Mouse (Mus musculus) lung, embryonic 16.5 days (tissue): ENCODE results near the gene Uhrf1. TPM values are rescaled to one million over a fixed set of nuclear protein-coding genes. Genes with fewer than 3 reads are reported as not detected.

Source experiments
- ATAC-seq: fragments of 200-750 bp; cut with Nextera tagmentation; 2 replicates; pipeline ENCODE4 v1.8.0; 2017; ENCODE audit warnings: low read depth, mild to moderate bottlenecking, moderate library complexity
- H3K27ac ChIP-seq: fragments of 300-500 bp; sonication (generic); 2 replicates; pipeline ENCODE4 v1.5.1; 2014; ENCODE audit warnings: mild to moderate bottlenecking, control low read depth, low read length
- H3K27me3 ChIP-seq: fragments of 300-500 bp; sonication (generic); 2 replicates; pipeline ENCODE4 v1.6.1; 2014; ENCODE audit warnings: low read depth, low read length, mixed read lengths; ENCODE audit not compliant: control insufficient read depth, insufficient read depth
- H3K36me3 ChIP-seq: fragments of 300-500 bp; sonication (generic); 2 replicates; pipeline ENCODE4 v1.6.1; 2014; ENCODE audit warnings: low read length; ENCODE audit not compliant: control insufficient read depth, insufficient read depth
- H3K4me1 ChIP-seq: fragments of 300-500 bp; sonication (generic); replicated peaks from 2 replicates; pipeline ENCODE4 v1.6.1; 2014; ENCODE audit warnings: low read length, mixed read lengths; ENCODE audit not compliant: control insufficient read depth, insufficient read depth
- H3K4me2 ChIP-seq: fragments of 300-500 bp; sonication (generic); 2 replicates; pipeline ENCODE4 v1.6.1; 2014; ENCODE audit warnings: low read depth, low read length, control low read depth
- H3K4me3 ChIP-seq: fragments of 300-500 bp; sonication (generic); 2 replicates; pipeline ENCODE4 v1.5.1; 2014; ENCODE audit warnings: mild to moderate bottlenecking, low read length, control low read depth
- H3K9ac ChIP-seq: fragments of 300-500 bp; sonication (generic); 2 replicates; pipeline ENCODE4 v1.6.1; 2014; ENCODE audit warnings: low read length, control low read depth
- H3K9me3 ChIP-seq: fragments of 300-500 bp; sonication (generic); 2 replicates; pipeline ENCODE4 v1.6.1; 2016; ENCODE audit warnings: low read length; ENCODE audit not compliant: control insufficient read depth
- WGBS: fragments of 180-500 bp; shearing (Covaris S2); extraction: QIAGEN DNeasy Blood & Tissue Kit; methylation state at CpG from one replicate; pipeline ENCODE4 v1.1.7; 2014; 5-methylcytosine and 5-hydroxymethylcytosine counted together
- polyA plus RNA-seq: library from polyadenylated mRNA; unstranded; fragments of >200 nt; fragmentation: Nextera tagmentation; extraction: Ambion mirVana; gene quantifications from 2 replicates; pipeline ENCODE4 v1.2.1, GENCODE M21; 2015

Uhrf1 gene
- polyA plus RNA-seq, 1 experiment from 2014 or later: 130 TPM

GRCm38 (mm10) chr17:56279481-56280155, 23.5 kb upstream of the Uhrf1 start:
- Histone ChIP-seq H3K27ac (no peak overlapping the region), H3K9ac (no peak overlapping the region), H3K9me3 (no peaks in the 10 kb centered on the region), H3K4me2 (no peak overlapping the region), H3K36me3 (peaks cover 29% of the 10 kb centered on the region), H3K4me3 (no peak overlapping the region), H3K4me1 (peaks cover 16% of the 10 kb centered on the region), H3K27me3 (no peaks in the 10 kb centered on the region)
- ATAC-seq: no peak
- WGBS: 89% methylated on average over 12 of the region's 12 CpGs

- no peak for ATAC-seq
- H3K4me2 ChIP-seq: no peak overlapping the region
- H3K9me3 ChIP-seq: no peaks in the 10 kb centered on the region
- no peaks in the 10 kb centered on the region for H3K27me3 ChIP-seq
- H3K4me3 ChIP-seq: no peak overlapping the region
- WGBS: 88% methylated on average over 12 of the region's 12 CpGs
- H3K4me1 ChIP-seq: peaks cover 13% of the 10 kb centered on the region
- no peak overlapping the region for H3K9ac ChIP-seq
- peaks cover 44% of the 10 kb centered on the region for H3K36me3 ChIP-seq
- H3K27ac ChIP-seq: no peak overlapping the region
These were observed 21.9 kb upstream of the Uhrf1 start for GRCm38 (mm10) chr17:56281193-56281592.

- Histone ChIP-seq H3K9me3 (no peaks in the 10 kb centered on the region), H3K27ac (no peak overlapping the region), H3K4me1 (peaks cover 10% of the 10 kb centered on the region), H3K27me3 (no peaks in the 10 kb centered on the region), H3K4me3 (no peak overlapping the region), H3K36me3 (peaks cover 51% of the 10 kb centered on the region), H3K9ac (no peak overlapping the region), H3K4me2 (no peak overlapping the region)
- no peak for ATAC-seq
- 85% methylated on average over 4 of the region's 4 CpGs for WGBS
These were observed 20.3 kb upstream of the Uhrf1 start for GRCm38 (mm10) chr17:56282802-56283201.

GRCm38 (mm10) chr17:56283316-56283715, 19.8 kb upstream of the Uhrf1 start:
- no peak overlapping the region for H3K9ac ChIP-seq
- no peaks in the 10 kb centered on the region for H3K27me3 ChIP-seq
- no peak overlapping the region for H3K27ac ChIP-seq
- H3K4me3 ChIP-seq: no peak overlapping the region
- ATAC-seq: no peak
- WGBS: 85% methylated on average over 8 of the region's 8 CpGs
- H3K4me2 ChIP-seq: no peak overlapping the region
- H3K4me1 ChIP-seq: peaks cover 12% of the 10 kb centered on the region
- H3K9me3 ChIP-seq: no peaks in the 10 kb centered on the region
- peaks cover 51% of the 10 kb centered on the region for H3K36me3 ChIP-seq

DNA sequence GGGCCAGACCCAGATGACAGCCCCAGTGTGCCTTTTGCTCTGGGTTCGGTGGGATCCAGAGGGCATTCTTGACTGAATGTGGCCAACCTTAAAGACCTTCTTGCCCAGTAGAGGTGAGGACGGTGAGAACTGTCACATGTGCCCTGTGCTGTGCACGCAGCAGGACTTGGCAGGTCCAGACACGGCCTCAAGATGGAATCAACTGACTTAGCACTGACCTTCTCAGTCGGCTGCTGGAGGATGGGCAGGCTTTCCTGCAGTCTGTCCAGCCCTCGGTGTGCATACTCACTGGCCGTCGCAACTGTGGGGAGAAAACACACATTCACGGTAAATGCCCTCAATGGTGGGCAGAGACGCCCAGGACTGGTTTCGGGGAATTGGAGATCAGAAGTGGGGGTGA, 17.1 kb upstream of the Uhrf1 start:
- no peak for ATAC-seq
- peaks cover 40% of the 10 kb centered on the region for H3K36me3 ChIP-seq
- no peaks in the 10 kb centered on the region for H3K9me3 ChIP-seq
- no peak overlapping the region for H3K4me2 ChIP-seq
- H3K27ac ChIP-seq: no peak overlapping the region
- 91% methylated on average over 11 of the region's 11 CpGs for WGBS
- no peaks in the 10 kb centered on the region for H3K27me3 ChIP-seq
- H3K4me3 ChIP-seq: no peak overlapping the region
- peaks cover 29% of the 10 kb centered on the region for H3K4me1 ChIP-seq
- H3K9ac ChIP-seq: no peak overlapping the region

DNA sequence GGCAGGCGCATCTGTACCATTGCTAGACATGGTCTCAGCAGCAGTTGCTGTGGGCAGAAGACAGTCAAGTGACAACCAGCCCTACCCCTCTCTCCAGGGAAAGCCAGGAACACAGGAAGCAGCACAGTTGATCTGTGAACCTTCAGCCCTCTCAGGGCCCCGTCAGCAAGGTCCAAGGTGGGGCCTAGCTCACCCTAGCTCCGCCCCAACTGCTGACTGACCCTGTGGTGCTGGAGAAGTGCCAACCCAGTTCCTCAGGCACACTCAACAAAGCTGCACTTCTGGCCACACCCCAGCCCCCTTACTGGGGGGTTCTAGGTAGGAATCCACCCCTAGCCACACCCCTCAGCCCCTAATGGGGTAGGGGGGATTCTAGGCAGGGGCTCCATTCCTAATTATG, 15.3 kb upstream of the Uhrf1 start:
- WGBS: 39% methylated on average over 3 of the region's 3 CpGs

DNA sequence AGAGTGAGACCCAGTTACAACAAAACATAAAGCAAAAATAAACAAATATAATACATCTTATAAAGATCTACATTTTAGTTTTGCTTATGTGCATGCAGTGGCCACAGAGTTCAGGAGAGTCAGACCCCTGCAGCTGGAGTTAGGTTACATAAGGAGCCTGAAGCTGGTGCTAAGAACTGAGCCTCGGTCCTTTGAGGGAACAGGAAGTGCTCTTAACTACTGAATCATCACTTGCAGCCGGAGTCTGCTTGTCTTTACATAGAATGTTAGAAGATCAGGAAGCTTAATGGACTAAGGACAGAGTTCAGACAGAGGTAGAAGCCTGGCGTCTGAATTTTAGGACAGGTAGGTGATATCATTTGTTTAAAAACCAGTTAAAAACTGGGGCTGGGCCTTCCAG, 14.3 kb upstream of the Uhrf1 start:
- H3K36me3 ChIP-seq: peaks cover 28% of the 10 kb centered on the region
- peaks cover 31% of the 10 kb centered on the region for H3K4me1 ChIP-seq
- no peaks in the 10 kb centered on the region for H3K9me3 ChIP-seq
- H3K27me3 ChIP-seq: no peaks in the 10 kb centered on the region
- WGBS: 28% methylated on average over 3 of the region's 3 CpGs
- H3K27ac ChIP-seq: peak overlapping the region; percentile 97
- peak overlapping the region; percentile 82 for H3K4me2 ChIP-seq
- peak overlapping the region; percentile 68 for H3K4me3 ChIP-seq
- ATAC-seq: no peak
- H3K9ac ChIP-seq: peak overlapping the region; percentile 81

More for the DNA sequence above, 15.3 kb upstream of the Uhrf1 start:
- Histone ChIP-seq H3K4me3 (no peak overlapping the region; the same call in 1 of the 2 replicates), H3K4me2 (peak overlapping the region; percentile 48), H3K4me1 (peaks cover 31% of the 10 kb centered on the region), H3K9ac (peak overlapping the region; percentile 47; the same call in 1 of the 2 replicates), H3K27me3 (no peaks in the 10 kb centered on the region), H3K36me3 (peaks cover 33% of the 10 kb centered on the region), H3K9me3 (no peaks in the 10 kb centered on the region), H3K27ac (peak overlapping the region; percentile 53)
- ATAC-seq: no peak

DNA sequence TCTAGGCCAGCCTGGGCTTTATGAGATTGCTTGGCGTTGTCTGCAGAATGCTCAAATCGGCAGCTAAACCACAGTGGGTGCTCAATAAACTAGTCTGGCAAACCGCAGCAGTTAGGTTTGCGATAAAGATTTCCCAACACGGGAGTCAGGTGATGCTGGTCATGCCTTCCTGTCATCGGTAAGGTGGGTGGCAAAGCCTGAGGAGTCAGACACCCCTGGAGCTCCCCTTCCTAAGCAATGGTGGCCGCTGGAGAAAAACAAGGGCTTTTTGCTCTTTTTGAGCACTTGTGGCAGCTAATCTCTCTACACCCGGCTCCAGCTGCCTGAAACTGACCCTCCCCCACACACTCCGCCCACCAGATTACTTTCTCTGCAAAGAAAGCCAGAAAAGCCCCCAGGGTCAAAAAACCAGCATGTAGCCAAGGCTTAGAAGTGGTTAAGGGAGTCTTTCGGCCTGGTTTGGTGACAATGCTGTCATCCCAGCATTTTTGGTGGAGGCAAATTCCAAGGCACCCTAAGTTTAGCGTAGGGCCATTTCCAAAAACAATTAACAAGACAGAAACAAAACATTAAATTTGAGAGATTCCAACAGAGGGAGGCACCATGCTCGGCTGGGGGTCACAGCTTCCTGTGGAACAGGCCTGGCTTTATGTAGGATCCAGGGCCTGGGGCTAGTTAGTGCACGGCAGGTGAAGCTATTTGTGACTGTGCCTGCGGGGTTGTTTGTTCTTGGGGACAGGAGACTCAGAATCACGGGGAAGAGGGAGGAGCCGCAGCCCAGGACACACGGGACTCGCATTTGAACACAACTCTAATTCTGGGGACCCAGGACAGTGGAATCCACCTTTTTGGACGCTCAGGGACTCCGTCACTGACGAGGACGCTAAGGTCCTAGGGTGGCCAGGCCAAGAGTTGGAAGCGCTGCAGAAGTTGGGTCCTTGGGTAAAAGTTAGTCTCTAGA, 13.5 kb upstream of the Uhrf1 start:
- Histone ChIP-seq H3K9me3 (no peaks in the 10 kb centered on the region), H3K36me3 (peaks cover 21% of the 10 kb centered on the region), H3K4me2 (peak overlapping the region; percentile 82), H3K4me3 (peak overlapping the region; percentile 68), H3K27me3 (no peaks in the 10 kb centered on the region), H3K9ac (peak overlapping the region; percentile 81), H3K4me1 (peaks cover 31% of the 10 kb centered on the region), H3K27ac (peak overlapping the region; percentile 97)
- whole genome bisulfite sequencing: 2% methylated on average over 23 of the region's 23 CpGs
- peak; percentile 8 for ATAC-seq
